Mouse (Mus musculus) right cerebral cortex, postnatal 25 days (tissue): ENCODE measurements around the gene Slc35g3.
A peak's percentile ranks its signal among the peaks of the same experiment; 100 is the strongest.

Experiments
- DNase-seq: peaks from one replicate; pipeline ENCODE4 v3.0.0; 2022

Gene Slc35g3

GRCm38 (mm10) chr11:69761868-69762267, at the start of gene Slc35g3:
Slc35g3 (minus strand) TSS chr11:69761968.
- no peak for DNase-seq

GRCm38 (mm10) chr11:69810280-69810679, 48.5 kb upstream of the Slc35g3 start:
- DNase-seq: no peak

- DNase-seq: no peak
Measured at GRCm38 (mm10) chr11:69807641-69808040, 45.9 kb upstream of the Slc35g3 start.

DNA sequence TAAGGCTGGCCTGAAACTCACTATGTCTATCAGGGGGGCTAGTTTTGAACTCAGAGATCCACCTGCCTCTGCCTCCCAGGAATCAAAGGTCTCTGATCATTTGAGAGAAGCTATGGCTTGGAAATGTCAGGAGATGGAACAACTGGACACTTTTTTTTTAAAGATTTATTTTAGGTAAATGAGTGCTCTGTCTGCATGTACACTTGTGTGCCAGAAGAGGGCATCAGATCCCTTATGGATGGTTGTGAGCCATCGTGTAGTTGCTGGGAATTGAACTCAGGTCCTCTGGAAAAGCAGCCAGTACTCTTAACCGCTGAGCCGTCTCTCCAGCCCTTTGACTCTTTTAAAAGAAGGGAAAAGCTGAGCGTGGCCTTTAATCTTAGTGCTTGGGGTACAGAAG, 44.6 kb upstream of the Slc35g3 start:
- DNase-seq: no peak

GRCm38 (mm10) chr11:69804972-69805909, 43.5 kb upstream of the Slc35g3 start, which contains the start of gene Tmem102:
Tmem102 (minus strand) TSS chr11:69805624.
- no peak for DNase-seq

GRCm38 (mm10) chr11:69804652-69804940, 42.8 kb upstream of the Slc35g3 start:
- DNase-seq: no peak

GRCm38 (mm10) chr11:69803786-69804651, 42.3 kb upstream of the Slc35g3 start:
- DNase-seq: peak; percentile 77

DNA sequence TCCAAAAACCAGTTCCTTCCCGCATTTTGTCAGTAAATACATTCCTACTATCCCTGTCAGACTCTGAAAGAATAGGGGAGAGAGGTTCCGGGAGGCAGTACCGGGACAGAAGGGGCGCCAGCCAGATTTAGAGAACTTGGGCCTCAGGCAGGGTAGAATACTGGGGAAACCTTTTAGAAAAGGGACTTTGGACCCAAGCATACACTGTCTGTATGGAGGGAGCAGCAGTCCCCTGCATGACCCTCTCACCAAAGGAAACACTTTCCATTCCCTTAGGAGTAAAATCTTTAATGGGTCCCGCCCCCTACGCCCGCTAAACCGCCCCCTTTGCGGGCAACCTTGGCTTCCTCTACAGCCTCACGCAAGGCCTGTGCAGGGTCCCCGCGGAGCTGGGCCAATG, 41.6 kb upstream of the Slc35g3 start:
- no peak for DNase-seq

- peak; percentile 84 for DNase-seq
Measured at GRCm38 (mm10) chr11:69802648-69803105, 40.9 kb upstream of the Slc35g3 start.

- DNase-seq: no peak
Measured at GRCm38 (mm10) chr11:69801379-69801977, 39.7 kb upstream of the Slc35g3 start, which contains the start of gene Fgf11. Fgf11 (minus strand) TSS chr11:69801857.

DNA sequence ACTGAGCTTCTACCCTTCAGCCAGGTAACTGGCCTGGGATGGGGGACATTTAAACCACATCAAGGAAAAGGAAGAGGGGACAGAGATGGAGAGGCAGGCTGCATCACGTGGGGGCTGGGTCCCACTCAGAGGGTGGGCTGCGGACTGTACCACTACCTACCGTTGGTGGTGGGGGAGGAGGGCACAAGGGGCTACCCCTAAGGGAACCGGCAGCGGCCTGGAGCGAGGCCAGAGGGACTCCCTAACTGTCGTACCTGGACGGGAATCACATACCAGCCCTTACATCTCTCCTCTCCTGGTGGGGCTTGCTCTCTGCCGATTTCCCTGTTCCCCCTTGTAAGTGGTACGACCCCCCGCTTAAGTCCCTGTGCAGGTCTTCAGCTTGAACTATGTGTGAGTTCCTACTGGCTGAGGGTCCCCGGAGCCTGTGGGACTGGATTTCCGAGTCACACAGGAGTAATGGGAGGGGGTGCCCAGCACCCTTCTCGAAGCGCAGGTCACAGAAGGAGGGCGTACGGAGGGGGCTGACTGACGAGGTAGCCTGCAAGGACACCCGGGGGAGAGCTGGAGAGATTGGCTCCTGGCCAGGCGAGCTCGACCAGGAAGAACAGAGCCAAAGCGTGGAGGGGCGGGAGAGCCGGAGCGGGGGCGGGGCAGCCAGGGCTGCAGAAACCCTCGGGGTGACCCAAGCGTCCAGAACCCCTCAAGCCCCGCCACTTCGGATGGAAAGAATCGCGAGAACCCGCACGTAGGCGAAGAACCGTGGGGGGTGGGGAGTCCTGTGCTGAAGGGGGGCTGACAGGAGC, 38.8 kb upstream of the Slc35g3 start:
- no peak for DNase-seq

- no peak for DNase-seq
Measured at GRCm38 (mm10) chr11:69800138-69800391, 38.3 kb upstream of the Slc35g3 start.

DNA sequence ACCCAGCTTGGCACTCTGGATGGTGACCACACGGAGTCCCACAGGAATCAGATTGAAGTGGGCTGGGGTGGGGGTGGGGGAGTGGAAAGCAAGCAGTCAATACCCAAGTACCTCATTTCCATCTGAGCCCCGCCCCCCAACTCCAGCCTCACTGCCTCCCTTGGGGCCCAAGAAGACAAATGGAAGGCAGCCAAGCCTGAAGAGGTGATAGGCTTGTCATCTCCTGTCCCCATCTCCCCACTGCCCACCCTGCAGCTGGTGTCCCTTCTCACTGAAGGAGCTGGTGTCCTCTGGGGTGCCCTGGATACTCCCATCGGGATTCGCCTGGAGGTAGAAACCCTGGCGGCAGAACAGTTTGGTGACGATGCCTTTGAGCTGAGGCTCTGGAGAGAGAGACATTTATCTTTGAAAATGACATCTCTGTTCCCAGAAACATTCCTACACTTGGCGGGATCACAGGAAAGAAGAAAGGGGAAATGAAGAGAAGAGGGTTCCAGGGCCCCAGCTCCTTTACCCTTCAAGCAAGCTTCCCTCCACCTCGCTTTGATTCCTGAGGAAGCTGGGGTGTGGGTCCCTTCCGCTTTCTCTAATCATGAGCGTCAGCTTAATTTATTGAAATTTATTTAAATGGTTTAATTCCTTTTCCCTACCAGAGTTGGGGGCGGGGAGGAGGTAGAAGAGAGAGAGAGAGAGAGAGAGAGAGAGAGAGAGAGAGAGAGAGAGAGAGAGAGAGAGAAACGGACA, 37.8 kb upstream of the Slc35g3 start:
- no peak for DNase-seq

DNA sequence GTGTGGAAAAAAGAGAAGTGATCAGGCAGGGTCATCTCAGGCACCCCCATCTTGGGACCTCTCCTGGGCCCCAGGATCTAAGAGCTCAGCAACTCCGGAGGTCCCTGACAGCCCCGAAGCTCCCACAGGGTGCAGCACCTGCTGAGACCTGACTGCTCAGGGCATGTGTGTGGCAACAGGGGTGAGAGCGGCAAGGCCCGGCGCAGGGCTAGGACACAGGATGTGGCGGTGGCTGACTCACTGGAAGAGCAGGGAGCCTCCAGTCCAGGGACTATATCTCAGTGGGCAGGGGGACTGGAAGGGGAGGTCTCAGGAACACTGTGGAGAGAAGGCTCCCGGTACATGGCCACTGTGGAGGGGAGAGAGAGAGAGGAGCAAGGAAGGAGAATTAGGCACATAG, 36.2 kb upstream of the Slc35g3 start:
- no peak for DNase-seq

DNA sequence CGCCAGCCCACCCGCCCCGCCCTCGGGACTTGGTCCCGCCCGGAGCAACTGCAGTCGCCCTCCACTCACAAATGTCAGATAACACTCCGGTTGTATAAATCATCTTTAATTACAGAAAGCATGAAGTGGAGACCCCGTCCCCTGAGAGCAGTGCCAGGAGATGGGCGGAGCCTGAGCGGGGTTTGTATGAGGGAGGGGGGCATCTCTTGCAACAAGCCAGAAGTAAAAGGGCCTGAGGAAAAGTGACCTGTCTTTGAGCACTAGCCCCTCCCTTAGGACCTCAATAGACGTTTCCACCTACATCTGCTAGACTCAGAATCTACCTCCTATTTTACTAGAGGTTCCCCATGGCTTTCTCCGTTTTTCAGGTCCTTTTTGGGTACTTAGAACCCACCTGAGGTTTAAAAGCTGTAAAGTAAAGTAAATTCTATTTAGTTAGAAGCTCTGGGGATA, 34.2 kb upstream of the Slc35g3 start:
- DNase-seq: no peak

- peak; percentile 86 for DNase-seq
Measured at GRCm38 (mm10) chr11:69795168-69795982, 33.6 kb upstream of the Slc35g3 start, which contains the start of gene Chrnb1. Chrnb1 (minus strand) TSS chr11:69795943.

- DNase-seq: no peak
Measured at GRCm38 (mm10) chr11:69793429-69793828, 31.7 kb upstream of the Slc35g3 start.

DNA sequence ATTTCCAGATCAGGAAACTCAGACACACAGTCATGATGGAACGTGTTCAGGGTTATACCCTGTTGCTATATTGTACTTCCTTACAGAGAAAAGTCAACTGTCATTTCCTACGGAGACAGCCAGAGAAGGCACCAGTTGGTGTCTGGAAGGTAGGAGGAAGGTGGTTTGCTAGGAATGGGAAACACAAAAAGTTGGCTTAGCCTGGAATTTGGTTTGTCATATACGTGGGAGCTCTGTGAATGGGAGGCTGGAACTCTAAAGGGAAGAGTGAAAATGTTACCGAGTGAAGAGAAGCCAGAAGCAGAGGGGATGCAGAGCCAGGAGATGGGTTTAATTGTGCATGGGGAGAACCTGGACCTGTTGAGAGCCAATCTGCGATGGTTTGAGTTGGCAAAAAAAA, 29.7 kb upstream of the Slc35g3 start:
- no peak for DNase-seq

DNA sequence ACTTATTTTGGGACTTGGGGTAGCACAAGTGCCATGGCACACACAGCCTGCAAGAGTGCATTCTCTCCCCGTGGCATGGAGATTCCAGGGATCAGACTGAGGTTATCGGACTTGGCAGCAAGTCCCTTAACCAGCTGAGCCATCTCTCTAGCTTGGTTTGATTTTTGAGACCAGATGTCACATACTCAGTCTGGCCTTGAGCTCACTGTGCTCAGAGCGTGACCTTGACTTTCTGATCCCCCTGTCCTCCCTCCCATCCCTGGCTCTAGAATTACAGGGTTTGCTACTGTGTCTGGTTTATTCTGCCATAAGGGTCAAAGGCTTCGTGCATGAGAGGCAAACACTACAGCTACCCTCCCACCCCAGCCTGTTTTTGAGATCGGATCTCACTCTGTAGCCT, 27.7 kb upstream of the Slc35g3 start:
- DNase-seq: no peak

- no peak for DNase-seq
Measured at GRCm38 (mm10) chr11:69787306-69787705, 25.5 kb upstream of the Slc35g3 start.

GRCm38 (mm10) chr11:69784793-69785272, 23.1 kb upstream of the Slc35g3 start:
- DNase-seq: no peak
